ENCODE assay signal across 8 mouse cellular contexts in genomic region chr6:125166861-125167650, GRCm38 (mm10). TPM values are rescaled to one million over a fixed set of nuclear protein-coding genes. Genes with fewer than 3 reads are reported as not detected.
DNase-seq lines count a peak whose midpoint lies in the region; ATAC-seq lines count a peak whose summit lies in the region.

No protein-coding gene starts in this region.

- H3K9me3 ChIP-seq in forebrain, embryonic 16.5 days (ENCODE audit: control insufficient read depth, low read length) = no peaks in the 10 kb centered on the region
- no peaks in the 10 kb centered on the region for H3K9me3 ChIP-seq in hindbrain, embryonic 12.5 days (replicated peaks)
- H3K9me3 ChIP-seq in liver, embryonic 12.5 days (replicated peaks) = no peaks in the 10 kb centered on the region

- H3K36me3 ChIP-seq in forebrain, embryonic 16.5 days (ENCODE audit: control insufficient read depth, insufficient read depth) = peaks cover 29% of the 10 kb centered on the region
- peaks cover 52% of the 10 kb centered on the region for H3K36me3 ChIP-seq in hindbrain, embryonic 12.5 days
- H3K36me3 ChIP-seq in liver, embryonic 12.5 days = peaks cover 77% of the 10 kb centered on the region

- H3K4me1 ChIP-seq in forebrain, embryonic 16.5 days (replicated peaks; ENCODE audit: control insufficient read depth, insufficient read depth, low read length) = peaks cover 26% of the 10 kb centered on the region
- peaks cover 30% of the 10 kb centered on the region for H3K4me1 ChIP-seq in hindbrain, embryonic 12.5 days
- H3K4me1 ChIP-seq in liver, embryonic 12.5 days = peaks cover 61% of the 10 kb centered on the region

- H3K27me3 ChIP-seq in forebrain, embryonic 16.5 days (replicated peaks; ENCODE audit: control insufficient read depth, insufficient read depth, low read length) = no peaks in the 10 kb centered on the region
- H3K27me3 ChIP-seq in hindbrain, embryonic 12.5 days = no peaks in the 10 kb centered on the region
- no peaks in the 10 kb centered on the region for H3K27me3 ChIP-seq in liver, embryonic 12.5 days (replicated peaks)

- peak overlapping the region; percentile 96 for H3K9ac ChIP-seq in forebrain, embryonic 16.5 days (replicated peaks; ENCODE audit: low read depth, low read length)
- H3K9ac ChIP-seq in hindbrain, embryonic 12.5 days = peak overlapping the region; percentile 98
- peak overlapping the region; percentile 79 for H3K9ac ChIP-seq in liver, embryonic 12.5 days

- peak overlapping the region; percentile 91 for H3K27ac ChIP-seq in forebrain, embryonic 16.5 days (ENCODE audit: low read length)
- H3K27ac ChIP-seq in hindbrain, embryonic 12.5 days = peak overlapping the region; percentile 95
- H3K27ac ChIP-seq in liver, embryonic 12.5 days = peak overlapping the region; percentile 89

- peak overlapping the region; percentile 96 for H3K4me2 ChIP-seq in forebrain, embryonic 16.5 days (ENCODE audit: low read length)
- peak overlapping the region; percentile 96 for H3K4me2 ChIP-seq in hindbrain, embryonic 12.5 days (replicated peaks)
- H3K4me2 ChIP-seq in liver, embryonic 12.5 days = peak overlapping the region; percentile 82

- no peak overlapping the region; the same call in 1 of the 2 replicates for H3K4me3 ChIP-seq in forebrain, embryonic 16.5 days (replicated peaks; ENCODE audit: low read length)
- peak overlapping the region; percentile 92; the same call in 1 of the 2 replicates for H3K4me3 ChIP-seq in hindbrain, embryonic 12.5 days
- H3K4me3 ChIP-seq in liver, embryonic 12.5 days = peak overlapping the region; percentile 68

- DNase-seq in left cerebral cortex, adult 18-20 months (ENCODE audit: low spot score in 2 of 2) = peak; percentile 34 to 49
- no peak for DNase-seq in left cerebral cortex, adult 11 months (ENCODE audit: low spot score)
- DNase-seq in adrenal gland, postnatal 36 days = peak; percentile 49 to 74
- DNase-seq in retina, embryonic 14.5 days (ENCODE audit: low spot score) = peak; percentile 70
- no peak for DNase-seq in urinary bladder, adult 18-20 months (ENCODE audit: low spot score in 2 of 2)

- 12% methylated on average over 10 of the region's 10 CpGs for WGBS in forebrain, embryonic 16.5 days
- 15% methylated on average over 10 of the region's 10 CpGs for WGBS in hindbrain, embryonic 12.5 days
- 19% methylated on average over 10 of the region's 10 CpGs for WGBS in liver, embryonic 12.5 days (ENCODE audit: insufficient replicate concordance)

- 0 out of 2 replicates have a peak, but pooled peaks have one; percentile 7 for ATAC-seq in forebrain, embryonic 16.5 days
- 0 out of 2 replicates have a peak, but pooled peaks have one; percentile 2 for ATAC-seq in hindbrain, embryonic 12.5 days (ENCODE audit: low FRiP score)
- ATAC-seq in liver, embryonic 12.5 days = peak; percentile 13; the same call in 1 of the 2 replicates

RNA-seq across cellular contexts. Expression of gene Gapdh, which starts 0.8 kb away (rescaled TPM):
- 1,000 to 10,000 TPM; 2,618 to 2,651 TPM for total RNA-seq in left cerebral cortex, adult 18-20 months (2021)
- 1,000 to 10,000 TPM; 2,066 to 3,178 TPM for total RNA-seq in adrenal gland, postnatal 36 days (2021)
- polyA plus RNA-seq in forebrain, embryonic 16.5 days (2015; fragmentation: Nextera tagmentation; extraction: Ambion mirVana) = 1,297 and 1,346 TPM in 2 replicates
- 1,498 and 1,567 TPM in 2 replicates for polyA plus RNA-seq in hindbrain, embryonic 12.5 days (2016; fragmentation: Nextera tagmentation; extraction: Ambion mirVana)
- polyA plus RNA-seq in liver, embryonic 12.5 days (2016; fragmentation: Nextera tagmentation; extraction: Ambion mirVana) = 1,499 and 1,575 TPM in 2 replicates

RNA-seq across cellular contexts. Expression of gene Iffo1, which starts 22.0 kb away (rescaled TPM):
- 10 to 100 TPM; 54.6 to 55.8 TPM for total RNA-seq in left cerebral cortex, adult 18-20 months (2021)
- 10 to 100 TPM; 18.4 to 21.8 TPM for total RNA-seq in adrenal gland, postnatal 36 days (2021)
- polyA plus RNA-seq in forebrain, embryonic 16.5 days (2015; fragmentation: Nextera tagmentation; extraction: Ambion mirVana) = 17.3 and 19.3 TPM in 2 replicates
- polyA plus RNA-seq in hindbrain, embryonic 12.5 days (2016; fragmentation: Nextera tagmentation; extraction: Ambion mirVana) = 19.2 and 21.3 TPM in 2 replicates
- 6.6 and 7.3 TPM in 2 replicates for polyA plus RNA-seq in liver, embryonic 12.5 days (2016; fragmentation: Nextera tagmentation; extraction: Ambion mirVana)

RNA-seq across cellular contexts. Expression of gene Ncapd2, which starts 24.4 kb away (rescaled TPM):
- 10 to 100 TPM; 22.0 to 24.4 TPM for total RNA-seq in left cerebral cortex, adult 18-20 months (2021)
- 10 to 100 TPM; 18.5 to 25.6 TPM for total RNA-seq in adrenal gland, postnatal 36 days (2021)
- 91.4 and 91.6 TPM in 2 replicates for polyA plus RNA-seq in forebrain, embryonic 16.5 days (2015; fragmentation: Nextera tagmentation; extraction: Ambion mirVana)
- polyA plus RNA-seq in hindbrain, embryonic 12.5 days (2016; fragmentation: Nextera tagmentation; extraction: Ambion mirVana) = 140 and 142 TPM in 2 replicates
- polyA plus RNA-seq in liver, embryonic 12.5 days (2016; fragmentation: Nextera tagmentation; extraction: Ambion mirVana) = 132 and 138 TPM in 2 replicates

RNA-seq across cellular contexts. Expression of gene Mrpl51, which starts 24.5 kb away (rescaled TPM):
- total RNA-seq in left cerebral cortex, adult 18-20 months (2021) = 10 to 100 TPM; 69.7 to 81.2 TPM
- total RNA-seq in adrenal gland, postnatal 36 days (2021) = 100 to 1,000 TPM; 176 to 205 TPM
- 137 and 140 TPM in 2 replicates for polyA plus RNA-seq in forebrain, embryonic 16.5 days (2015; fragmentation: Nextera tagmentation; extraction: Ambion mirVana)
- 163 and 165 TPM in 2 replicates for polyA plus RNA-seq in hindbrain, embryonic 12.5 days (2016; fragmentation: Nextera tagmentation; extraction: Ambion mirVana)
- polyA plus RNA-seq in liver, embryonic 12.5 days (2016; fragmentation: Nextera tagmentation; extraction: Ambion mirVana) = 211 and 222 TPM in 2 replicates

RNA-seq across cellular contexts. Expression of gene Nop2, which starts 35.3 kb away (rescaled TPM):
- 10 to 100 TPM; 30.2 to 30.5 TPM for total RNA-seq in left cerebral cortex, adult 18-20 months (2021)
- 10 to 100 TPM; 39.5 to 64.3 TPM for total RNA-seq in adrenal gland, postnatal 36 days (2021)
- 54.4 and 55.3 TPM in 2 replicates for polyA plus RNA-seq in forebrain, embryonic 16.5 days (2015; fragmentation: Nextera tagmentation; extraction: Ambion mirVana)
- 48.1 and 54.2 TPM in 2 replicates for polyA plus RNA-seq in hindbrain, embryonic 12.5 days (2016; fragmentation: Nextera tagmentation; extraction: Ambion mirVana)
- polyA plus RNA-seq in liver, embryonic 12.5 days (2016; fragmentation: Nextera tagmentation; extraction: Ambion mirVana) = 83.1 and 85.3 TPM in 2 replicates

Comparison
In these comparisons a context has a peak if more than half of its experiments do, and no peak if none do; other contexts are left out.
1. DNase-seq: peak in left cerebral cortex, adult 18-20 months (2 of 2), adrenal gland, postnatal 36 days (2 of 2) and retina, embryonic 14.5 days (single experiment); none in left cerebral cortex, adult 11 months (single experiment) and urinary bladder, adult 18-20 months (0 of 2).
2. Peak in every context shown above with its lines, with median percentiles within 50 percentile points of each other: ATAC-seq, H3K27ac ChIP-seq, H3K4me2 ChIP-seq and H3K9ac ChIP-seq.